Mouse (Mus musculus) megakaryocyte, embryonic 14.5 days (primary cell): Measurements from ENCODE around the gene Opcml.

Experiments
- FLI1 ChIP-seq: IDR thresholded peaks from 2 replicates; pipeline ENCODE4 v1.6.1; 2012; ENCODE audit warnings: low read length, inconsistent platforms, mixed read lengths
- GATA1 ChIP-seq: IDR thresholded peaks from 3 replicates; pipeline ENCODE4 v1.6.1; 2012; ENCODE audit warnings: mixed read lengths, low read length, inconsistent platforms, borderline replicate concordance

DNA sequence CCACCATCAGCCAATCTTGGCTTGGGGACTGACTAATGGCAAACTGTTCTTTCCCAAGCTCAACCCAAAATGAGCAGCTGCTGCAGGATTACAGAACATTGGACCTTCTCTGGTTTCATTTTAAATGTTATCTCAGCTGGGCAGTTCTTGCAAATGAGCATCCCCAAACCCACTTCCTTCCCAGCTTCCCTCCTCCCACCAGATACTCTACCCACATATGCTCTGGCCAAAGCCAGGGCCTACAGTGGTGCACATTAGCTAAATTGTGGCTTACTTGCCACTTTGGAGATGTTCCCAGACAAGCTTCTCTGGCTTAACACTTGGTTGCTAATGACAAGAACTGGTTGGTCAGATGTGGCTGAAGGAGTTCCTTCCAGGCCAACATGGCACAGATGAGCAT lies 311.4 kb downstream of the Opcml start:
- TF ChIP-seq GATA1 (no peak), FLI1 (no peak)
